Mouse (Mus musculus): ENCODE results near the gene Hoxd9. TPM values are rescaled to one million over a fixed set of nuclear protein-coding genes. Genes with fewer than 3 reads are reported as not detected.

The Hoxd9 gene
- polyA plus RNA-seq, 1 experiment, result not detected

- no peaks in the 10 kb centered on the region for H3K4me1 ChIP-seq (ENCODE audit: control insufficient read depth, insufficient read depth, low read length)
- TF ChIP-seq POLR2A (IDR thresholded peaks at IDR 0.05; ENCODE audit: borderline replicate concordance, low read depth, low read length) (no peak), CTCF (IDR thresholded peaks at IDR 0.05; ENCODE audit: low read depth, low read length) (no peak)
- H3K27ac ChIP-seq (ENCODE audit: insufficient read depth, low read depth, low read length), result no peak overlapping the region
Measured at GRCm38 (mm10) chr2:74688795-74689573, 8.5 kb upstream of the Hoxd9 start.

GRCm38 (mm10) chr2:74689574-74690337 is 7.8 kb upstream of the Hoxd9 start:
- H3K4me3 ChIP-seq (ENCODE audit: insufficient read depth, low read length), result no peak overlapping the region
- H3K27ac ChIP-seq (ENCODE audit: insufficient read depth, low read depth, low read length), result no peak overlapping the region
- no peaks in the 10 kb centered on the region for H3K4me1 ChIP-seq (ENCODE audit: control insufficient read depth, insufficient read depth, low read length)
- TF ChIP-seq POLR2A (IDR thresholded peaks at IDR 0.05; ENCODE audit: borderline replicate concordance, low read depth, low read length) (no peak), CTCF (IDR thresholded peaks at IDR 0.05; ENCODE audit: low read depth, low read length) (no peak)

More at GRCm38 (mm10) chr2:74688795-74689573, 8.5 kb upstream of the Hoxd9 start:
- H3K4me3 ChIP-seq (ENCODE audit: insufficient read depth, low read length), result no peak overlapping the region

- TF ChIP-seq CTCF (IDR thresholded peaks at IDR 0.05; ENCODE audit: low read depth, low read length), result no peak
- TF ChIP-seq POLR2A (IDR thresholded peaks at IDR 0.05; ENCODE audit: borderline replicate concordance, low read depth, low read length), result no peak
- H3K4me3 ChIP-seq (ENCODE audit: insufficient read depth, low read length), result no peak overlapping the region
- H3K27ac ChIP-seq (ENCODE audit: insufficient read depth, low read depth, low read length), result no peak overlapping the region
- no peaks in the 10 kb centered on the region for H3K4me1 ChIP-seq (ENCODE audit: control insufficient read depth, insufficient read depth, low read length)
Measured at GRCm38 (mm10) chr2:74690338-74690716, 7.2 kb upstream of the Hoxd9 start.

- Histone ChIP-seq H3K4me3 (ENCODE audit: insufficient read depth, low read length) (no peak within 1 kb of the TSS), H3K4me1 (ENCODE audit: control insufficient read depth, insufficient read depth, low read length) (no peaks in the 10 kb centered on the region), H3K27ac (ENCODE audit: insufficient read depth, low read depth, low read length) (no peak within 1 kb of the TSS)
- TF ChIP-seq CTCF (IDR thresholded peaks at IDR 0.05; ENCODE audit: low read depth, low read length) (no peak), POLR2A (IDR thresholded peaks at IDR 0.05; ENCODE audit: borderline replicate concordance, low read depth, low read length) (no peak)
Measured at GRCm38 (mm10) chr2:74691022-74691951, 6.2 kb upstream of the Hoxd9 start, which contains the start of gene Hoxd10. TSS of gene Hoxd10 (plus strand) at chr2:74691924.

- Histone ChIP-seq H3K4me1 (ENCODE audit: control insufficient read depth, insufficient read depth, low read length) (no peaks in the 10 kb centered on the region), H3K4me3 (ENCODE audit: insufficient read depth, low read length) (no peak overlapping the region), H3K27ac (ENCODE audit: insufficient read depth, low read depth, low read length) (no peak overlapping the region)
- TF ChIP-seq CTCF (IDR thresholded peaks at IDR 0.05; ENCODE audit: low read depth, low read length), result no peak
- no peak for TF ChIP-seq POLR2A (IDR thresholded peaks at IDR 0.05; ENCODE audit: borderline replicate concordance, low read depth, low read length)
Measured at GRCm38 (mm10) chr2:74691995-74692807, 5.3 kb upstream of the Hoxd9 start.

GRCm38 (mm10) chr2:74692808-74693431 is 4.6 kb upstream of the Hoxd9 start:
- H3K4me3 ChIP-seq (ENCODE audit: insufficient read depth, low read length), result no peak overlapping the region
- H3K27ac ChIP-seq (ENCODE audit: insufficient read depth, low read depth, low read length), result no peak overlapping the region
- no peaks in the 10 kb centered on the region for H3K4me1 ChIP-seq (ENCODE audit: control insufficient read depth, insufficient read depth, low read length)
- TF ChIP-seq POLR2A (IDR thresholded peaks at IDR 0.05; ENCODE audit: borderline replicate concordance, low read depth, low read length) (no peak), CTCF (IDR thresholded peaks at IDR 0.05; ENCODE audit: low read depth, low read length) (no peak)

- no peak overlapping the region for H3K4me3 ChIP-seq (ENCODE audit: insufficient read depth, low read length)
- TF ChIP-seq POLR2A (IDR thresholded peaks at IDR 0.05; ENCODE audit: borderline replicate concordance, low read depth, low read length) (no peak), CTCF (IDR thresholded peaks at IDR 0.05; ENCODE audit: low read depth, low read length) (no peak)
- H3K4me1 ChIP-seq (ENCODE audit: control insufficient read depth, insufficient read depth, low read length), result no peaks in the 10 kb centered on the region
- H3K27ac ChIP-seq (ENCODE audit: insufficient read depth, low read depth, low read length), result no peak overlapping the region
Measured at GRCm38 (mm10) chr2:74693432-74693827, 4.1 kb upstream of the Hoxd9 start.

- Histone ChIP-seq H3K4me3 (ENCODE audit: insufficient read depth, low read length) (no peak overlapping the region), H3K4me1 (ENCODE audit: control insufficient read depth, insufficient read depth, low read length) (no peaks in the 10 kb centered on the region), H3K27ac (ENCODE audit: insufficient read depth, low read depth, low read length) (no peak overlapping the region)
- TF ChIP-seq CTCF (IDR thresholded peaks at IDR 0.05; ENCODE audit: low read depth, low read length) (peak; percentile 71), POLR2A (IDR thresholded peaks at IDR 0.05; ENCODE audit: borderline replicate concordance, low read depth, low read length) (no peak)
Measured at GRCm38 (mm10) chr2:74694066-74694465, 3.5 kb upstream of the Hoxd9 start.
